Comparison of ENCODE assay signal across 17 mouse cellular contexts in the genomic region with DNA sequence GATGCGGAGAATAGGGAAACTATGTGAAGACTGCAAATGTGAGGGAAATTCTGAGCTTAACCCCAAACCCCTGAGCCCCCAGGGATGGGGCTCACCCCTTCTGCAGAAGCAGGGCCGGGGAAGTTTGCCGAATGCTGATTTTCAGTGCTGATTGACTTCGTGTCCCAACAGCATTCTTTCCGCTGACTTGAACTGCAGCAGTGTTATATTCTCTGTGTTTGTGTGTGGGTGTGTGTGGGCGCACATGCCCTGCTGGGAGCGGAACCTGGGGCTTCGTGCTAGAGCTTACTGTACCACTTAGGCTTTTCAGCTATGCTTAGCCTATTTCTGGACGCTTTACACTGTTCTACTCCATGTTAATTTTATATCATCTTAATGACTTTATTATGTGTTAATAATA. TPM values are rescaled to one million over a fixed set of nuclear protein-coding genes. Genes with fewer than 3 reads are reported as not detected.
DNase-seq lines count a peak whose midpoint lies in the region; ATAC-seq and TF ChIP-seq lines count a peak whose summit lies in the region.
"Had no signal": no experiment of that assay in that cellular context is flagged by ENCODE, and none has a peak within 500 bp of the region (broad histone marks: within the 10 kb centered on the region; RNA-seq: fewer than 3 reads in every experiment).

No protein-coding gene starts in this region.

- H3K9me3 ChIP-seq in CH12.LX (replicated peaks; ENCODE audit: low read length): no peaks in the 10 kb centered on the region
- H3K9me3 ChIP-seq in forebrain, postnatal 0 days (ENCODE audit: low read length): no peaks in the 10 kb centered on the region
- H3K9me3 ChIP-seq: heart, embryonic 12.5 days; limb, embryonic 12.5 days had no signal

- in situ Hi-C loops in CH12.LX (cut with MboI; ENCODE audit: low pct_ligation_motif_present, low pct_unique_long_range_greater_than_20kb, low sequenced_read_pairs): no loop called here

- no peak overlapping the region for H3K9ac ChIP-seq in CH12.LX (ENCODE audit: insufficient read depth, low read depth)
- no peak overlapping the region for H3K9ac ChIP-seq in forebrain, postnatal 0 days
- H3K9ac ChIP-seq: heart, embryonic 12.5 days; limb, embryonic 12.5 days; liver, embryonic 14.5 days had no signal

- 85% methylated on average over 9 of the region's 9 CpGs for WGBS in forebrain, postnatal 0 days

- TF ChIP-seq CTCF in CH12.LX (conservative IDR thresholded peaks at IDR 0.05 in 1 of 2, IDR thresholded peaks at IDR 0.05 in 1 of 2; ENCODE audit: low read depth in 2 of 2, low read length in 2 of 2): no peak
- no peak for TF ChIP-seq CTCF in forebrain, postnatal 0 days (IDR thresholded peaks at IDR 0.05; ENCODE audit: low read depth)

- H3K4me1 ChIP-seq in CH12.LX (ENCODE audit: control insufficient read depth in 1 of 2, insufficient read depth in 2 of 2): peaks cover 6 to 19% of the 10 kb centered on the region in 2 experiments
- H3K4me1 ChIP-seq in forebrain, postnatal 0 days (ENCODE audit: insufficient read depth): no peaks in the 10 kb centered on the region
- H3K4me1 ChIP-seq: limb, embryonic 12.5 days had no signal

- dilution Hi-C loops in CH12.LX (cut with MboI; ENCODE audit: extremely low pct_ligation_motif_present, extremely low pct_unique_long_range_greater_than_20kb, low sequenced_read_pairs): no loop called here

- no peak overlapping the region for H3K4me3 ChIP-seq in CH12.LX (replicated peaks in 1 of 3; ENCODE audit: low read depth in 2 of 3, low read length in 2 of 3, poor library complexity in 1 of 3)
- no peak overlapping the region for H3K4me3 ChIP-seq in forebrain, postnatal 0 days (ENCODE audit: low read depth, low read length)
- H3K4me3 ChIP-seq: heart, embryonic 12.5 days; limb, embryonic 12.5 days; myocyte had no signal

- peak; percentile 64; the same call in 1 of the 2 replicates for ATAC-seq in frontal cortex, adult (ENCODE audit: low TSS enrichment)
- ATAC-seq in forebrain, postnatal 0 days: peak; percentile 36; the same call in 1 of the 2 replicates
- no peak for ATAC-seq in inflammation-experienced regulatory T-cells, adult 6 months

- no peak for TF ChIP-seq RAD21 in CH12.LX (IDR thresholded peaks at IDR 0.05; ENCODE audit: low read depth, low read length)

- no peak overlapping the region for H3K27ac ChIP-seq in CH12.LX (ENCODE audit: insufficient read depth, low read depth)
- no peak overlapping the region for H3K27ac ChIP-seq in forebrain, postnatal 0 days (ENCODE audit: low read depth, low read length)
- H3K27ac ChIP-seq: hindbrain, postnatal 0 days; liver, embryonic 14.5 days had no signal

- no peak for TF ChIP-seq POLR2A in CH12.LX (IDR thresholded peaks at IDR 0.05; ENCODE audit: low read depth, low read length)

- H3K36me3 ChIP-seq in CH12.LX (replicated peaks in 1 of 2; ENCODE audit: control insufficient read depth in 1 of 2, insufficient read depth in 1 of 2, low read length in 1 of 2): peaks cover 35 to 84% of the 10 kb centered on the region in 2 experiments
- H3K36me3 ChIP-seq in forebrain, postnatal 0 days (ENCODE audit: insufficient read depth): peaks cover 35% of the 10 kb centered on the region

- no peak overlapping the region for H3K4me2 ChIP-seq in CH12.LX (ENCODE audit: insufficient read depth, low read depth, poor library complexity, severe bottlenecking)
- no peak overlapping the region for H3K4me2 ChIP-seq in forebrain, postnatal 0 days (ENCODE audit: low read depth)
- H3K4me2 ChIP-seq: heart, embryonic 12.5 days; limb, embryonic 12.5 days had no signal

- intact Hi-C loops in left cerebral cortex, postnatal 10 days (cut with DNase I): no loop called here

- TF ChIP-seq EP300 in CH12.LX (IDR thresholded peaks at IDR 0.05; ENCODE audit: low read length): no peak

- no peak for DNase-seq in frontal cortex, postnatal 14 days (ENCODE audit: low spot score in 2 of 2)
- peak; percentile 46 to 74 for DNase-seq in left cerebral cortex, adult 18-20 months (ENCODE audit: low spot score in 2 of 2)
- no peak for DNase-seq in left cerebral cortex, postnatal 10 days (ENCODE audit: extremely low spot score in 1 of 2, low spot score in 2 of 2)
- no peak for DNase-seq in CH12.LX (ENCODE audit: extremely low read depth)
- no peak for DNase-seq in forebrain, postnatal 0 days
- DNase-seq: cerebellum, adult 11-12 months; heart, postnatal 36 days had no signal

- H3K27me3 ChIP-seq in CH12.LX (replicated peaks): no peaks in the 10 kb centered on the region
- H3K27me3 ChIP-seq in forebrain, postnatal 0 days (ENCODE audit: insufficient read depth, low read length): no peaks in the 10 kb centered on the region
- H3K27me3 ChIP-seq: heart, embryonic 12.5 days; limb, embryonic 12.5 days had no signal

- peaks cover 9% of the 10 kb centered on the region; the same call in 1 of the 2 replicates for H3K79me2 ChIP-seq in CH12.LX (replicated peaks; ENCODE audit: control insufficient read depth, extremely low read depth, insufficient read depth, poor library complexity, severe bottlenecking)

TF ChIP-seq in CH12.LX, 34 proteins besides CTCF, POLR2A, EP300 and RAD21:
- TF ChIP-seq SIN3A (IDR thresholded peaks at IDR 0.05; ENCODE audit: low read length) (0 out of 2 replicates have a peak, but pooled peaks have one; percentile 16), JUND (conservative IDR thresholded peaks at IDR 0.05; ENCODE audit: low read depth, low read length) (no peak), BHLHE40 (IDR thresholded peaks at IDR 0.05; ENCODE audit: low read depth, low read length) (peak; percentile 22; the same call in 1 of the 2 replicates)
TF ChIP-seq in CH12.LX: peak in this region for 2.

RNA-seq across cellular contexts. Expression of a gene that starts 15.5 kb away (rescaled TPM):
- 1 to 10 TPM; 3.8 to 4.2 TPM for total RNA-seq in left cerebral cortex, adult 18-20 months (2021)
- total RNA-seq in left cerebral cortex, postnatal 10 days (2021): 1 to 10 TPM; 6.3 to 7.2 TPM
- total RNA-seq in CH12.LX (2012; rRNA removed) (0.13 and 0.21 TPM in 2 replicates), CH12.LX (2014; rRNA removed) (0.21 TPM in 1 of 2 replicates, not detected in the other)
- 0.34 and 0.55 TPM in 2 replicates for polyA plus RNA-seq in CH12.LX (2012; ENCODE audit: insufficient read length, low read depth)
- total RNA-seq in forebrain, postnatal 0 days (2014; rRNA removed): 1.8 and 4.4 TPM in 2 replicates
- 1.1 and 2.0 TPM in 2 replicates for polyA plus RNA-seq in forebrain, postnatal 0 days (2015; fragmentation: Nextera tagmentation; extraction: Ambion mirVana)
- polyA plus RNA-seq in inflammation-experienced regulatory T-cells, adult 6 months (2017; shearing (Covaris generic)): 1 to 10 TPM in 2 of 3 experiments, under 1 TPM in 1; 0.74 to 4.2 (median 2.4) TPM

RNA-seq across cellular contexts. Expression of a gene that starts 53.9 kb away (rescaled TPM):
- under 1 TPM in 1 of 2 experiments, not detected in 1; 0.37 TPM for total RNA-seq in left cerebral cortex, adult 18-20 months (2021)
- total RNA-seq in left cerebral cortex, postnatal 10 days (2021): not detected
- total RNA-seq in CH12.LX (2012; rRNA removed): not detected in 2 replicates
- 0.20 TPM in 1 of 2 replicates, not detected in the other for total RNA-seq in CH12.LX (2014; rRNA removed)
- not detected in 2 replicates for polyA plus RNA-seq in CH12.LX (2012; ENCODE audit: insufficient read length, low read depth)
- not detected in 2 replicates for total RNA-seq in forebrain, postnatal 0 days (2014; rRNA removed)
- polyA plus RNA-seq in forebrain, postnatal 0 days (2015; fragmentation: Nextera tagmentation; extraction: Ambion mirVana): not detected in 2 replicates
- polyA plus RNA-seq in inflammation-experienced regulatory T-cells, adult 6 months (2017; shearing (Covaris generic)): not detected
- total RNA-seq: heart, postnatal 36 days; hindbrain, postnatal 0 days; megakaryocyte, adult 5-6 weeks had no signal
- polyA plus RNA-seq: heart, embryonic 12.5 days; hindbrain, postnatal 0 days; limb, embryonic 12.5 days; lung, postnatal 0 days; midbrain, embryonic 14.5 days; myocyte had no signal

Comparison
In these comparisons a context has a peak if more than half of its experiments do, and no peak if none do; other contexts are left out.
1. DNase-seq: peak in left cerebral cortex, adult 18-20 months (2 of 2); none in frontal cortex, postnatal 14 days (0 of 2), left cerebral cortex, postnatal 10 days (0 of 2), CH12.LX (single experiment) and forebrain, postnatal 0 days (single experiment).